Comparison of ENCODE assay signal across 16 mouse cellular contexts in genomic region chr4:128155226-128155625, GRCm38 (mm10).
"Had no signal": no experiment of that assay in that cellular context is flagged by ENCODE, and none has a peak within 500 bp of the region (broad histone marks: within the 10 kb centered on the region; RNA-seq: fewer than 3 reads in every experiment).

No protein-coding gene starts in this region.

- H3K4me2 ChIP-seq: liver, embryonic 11.5 days; liver, embryonic 15.5 days; neural tube, embryonic 13.5 days; stomach, embryonic 15.5 days had no signal

- H3K4me1 ChIP-seq: liver, embryonic 15.5 days; stomach, embryonic 15.5 days had no signal

- H3K27me3 ChIP-seq: liver, embryonic 15.5 days; neural tube, embryonic 13.5 days; stomach, embryonic 15.5 days had no signal

- H3K27ac ChIP-seq: kidney, postnatal 0 days; liver, embryonic 15.5 days; neural tube, embryonic 13.5 days; stomach, embryonic 15.5 days had no signal

- H3K4me3 ChIP-seq: liver, embryonic 15.5 days; neural tube, embryonic 13.5 days; stomach, embryonic 15.5 days had no signal

- DNase-seq: kidney, adult 11 months; kidney, adult 9 months; kidney, postnatal 36 days; layer of hippocampus, adult 9-11 months; layer of hippocampus, postnatal 36 days; lung, adult 2 months; lung, postnatal 36 days; retina, postnatal 1 day; thymus, adult 2 months; thymus, postnatal 25 days had no signal

- ATAC-seq: lung, postnatal 0 days had no signal

- H3K9me3 ChIP-seq: liver, embryonic 15.5 days; neural tube, embryonic 13.5 days; stomach, embryonic 15.5 days had no signal

- H3K36me3 ChIP-seq: liver, embryonic 15.5 days; neural tube, embryonic 13.5 days; stomach, embryonic 15.5 days had no signal

- H3K9ac ChIP-seq: liver, embryonic 15.5 days; neural tube, embryonic 13.5 days; stomach, embryonic 15.5 days had no signal
